Mouse (Mus musculus) embryo, embryonic 11.5 days (tissue): ENCODE data around the gene Tagap1.
"Not testable (repeated sequence)": the region's sequence is repeated elsewhere in the genome, so short reads cannot be mapped to it uniquely, and the experiment has no call there.

Source experiments
- DNase-seq: peaks from one replicate; pipeline ENCODE4 v3.0.0-alpha.2; 2012; ENCODE audit warnings: low read depth, low spot score

Gene Tagap1

GRCm38 (mm10) chr17:6962339-6962738, 1.4 kb upstream of the Tagap1 start:
- DNase-seq = not testable (repeated sequence)

GRCm38 (mm10) chr17:6961181-6962000, 435 bp upstream of the Tagap1 start:
- DNase-seq = not testable (repeated sequence)

- not testable (repeated sequence) for DNase-seq
Observed at GRCm38 (mm10) chr17:6960349-6960748, 607 bp downstream of the Tagap1 start.

- DNase-seq = not testable (repeated sequence)
Observed at GRCm38 (mm10) chr17:6959543-6960259, 1.3 kb downstream of the Tagap1 start.

GRCm38 (mm10) chr17:6958881-6959280, 2.1 kb downstream of the Tagap1 start:
- DNase-seq = not testable (repeated sequence)

- not testable (repeated sequence) for DNase-seq
Observed at GRCm38 (mm10) chr17:6948769-6949228, 12.2 kb downstream of the Tagap1 start.

- DNase-seq = peak; percentile 59
Observed at GRCm38 (mm10) chr17:6947984-6948768, 12.8 kb downstream of the Tagap1 start, which contains the start of gene Rsph3b. Gene Rsph3b, minus strand, starts transcription at chr17:6948682.

GRCm38 (mm10) chr17:6947637-6947983, 13.3 kb downstream of the Tagap1 start:
- not testable (repeated sequence) for DNase-seq

- DNase-seq = not testable (repeated sequence)
Observed at GRCm38 (mm10) chr17:6942560-6942959, 18.4 kb downstream of the Tagap1 start.

GRCm38 (mm10) chr17:6931625-6932024, 29.3 kb downstream of the Tagap1 start:
- DNase-seq = not testable (repeated sequence)

GRCm38 (mm10) chr17:6920351-6920894, 40.5 kb downstream of the Tagap1 start:
- not testable (repeated sequence) for DNase-seq

GRCm38 (mm10) chr17:6919388-6919787, 41.6 kb downstream of the Tagap1 start:
- not testable (repeated sequence) for DNase-seq

- DNase-seq = not testable (repeated sequence)
Observed at GRCm38 (mm10) chr17:6915282-6915681, 45.7 kb downstream of the Tagap1 start.

GRCm38 (mm10) chr17:6914066-6914465, 46.9 kb downstream of the Tagap1 start:
- not testable (repeated sequence) for DNase-seq
